Mouse (Mus musculus) frontal cortex, postnatal 10 days (tissue): ENCODE data around the gene Edf1.

ENCODE experiments used
- DNase-seq, 2 experiments: peaks; one replicate each; pipeline ENCODE4 v3.0.0; 2022; ENCODE audit warnings: low spot score in 2 of 2, mixed read lengths in 1 of 2

Edf1 gene

GRCm38 (mm10) chr2:25581901-25582301, 24.3 kb downstream of the Edf1 start:
- DNase-seq: peak in 1 of 2 experiments; percentile 44

- DNase-seq: peak; percentile 83 to 88
These were observed 24.9 kb downstream of the Edf1 start for GRCm38 (mm10) chr2:25582466-25583119.

- DNase-seq: peak in 1 of 2 experiments; percentile 29
These were observed 25.5 kb downstream of the Edf1 start for GRCm38 (mm10) chr2:25583120-25583481.

GRCm38 (mm10) chr2:25583571-25583970, 25.9 kb downstream of the Edf1 start:
- peak in 1 of 2 experiments; percentile 18 for DNase-seq

DNA sequence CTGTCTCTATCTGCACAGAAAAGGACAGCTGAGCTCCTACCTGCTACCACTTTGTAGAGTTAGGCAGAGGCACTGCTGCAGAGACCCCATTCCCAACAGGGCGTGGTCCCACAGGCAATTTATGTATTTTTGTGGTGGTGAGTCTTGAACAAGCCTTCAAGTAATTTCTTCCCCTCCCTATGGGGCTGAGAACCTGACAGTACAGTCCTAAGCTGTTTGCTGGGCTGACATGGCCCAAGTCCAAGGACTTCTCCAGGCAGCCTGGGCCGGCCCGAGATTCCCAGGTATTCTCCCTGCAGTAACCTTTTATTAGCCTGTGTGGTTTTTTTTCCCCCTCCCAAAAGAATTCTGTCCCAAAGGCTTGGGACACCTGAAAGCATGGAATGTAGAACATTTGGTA, 26.5 kb downstream of the Edf1 start:
- DNase-seq: peak in 1 of 2 experiments; percentile 8

DNA sequence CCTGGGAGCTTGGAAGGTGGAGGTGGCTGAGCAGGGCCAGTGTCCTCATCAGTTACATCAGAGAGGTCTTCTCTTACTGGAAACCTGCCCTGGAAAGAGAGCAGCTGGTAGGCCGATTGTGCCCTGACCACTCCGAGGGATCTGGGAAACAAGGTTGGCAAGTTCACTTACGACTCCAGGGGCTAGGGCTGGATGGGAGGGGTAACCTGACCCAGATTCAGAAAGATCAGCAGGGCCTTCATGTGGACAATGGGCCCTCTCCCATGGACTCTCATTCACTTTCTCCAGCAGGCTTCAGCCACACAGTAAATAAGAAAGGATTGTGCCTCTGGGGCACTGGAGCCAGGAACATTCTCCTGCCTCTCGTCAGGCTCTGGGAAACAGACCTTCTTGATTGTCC, 27.2 kb downstream of the Edf1 start:
- DNase-seq: peak in 1 of 2 experiments; percentile 20

GRCm38 (mm10) chr2:25585601-25586000, 28.0 kb downstream of the Edf1 start:
- DNase-seq: peak in 1 of 2 experiments; percentile 16

DNA sequence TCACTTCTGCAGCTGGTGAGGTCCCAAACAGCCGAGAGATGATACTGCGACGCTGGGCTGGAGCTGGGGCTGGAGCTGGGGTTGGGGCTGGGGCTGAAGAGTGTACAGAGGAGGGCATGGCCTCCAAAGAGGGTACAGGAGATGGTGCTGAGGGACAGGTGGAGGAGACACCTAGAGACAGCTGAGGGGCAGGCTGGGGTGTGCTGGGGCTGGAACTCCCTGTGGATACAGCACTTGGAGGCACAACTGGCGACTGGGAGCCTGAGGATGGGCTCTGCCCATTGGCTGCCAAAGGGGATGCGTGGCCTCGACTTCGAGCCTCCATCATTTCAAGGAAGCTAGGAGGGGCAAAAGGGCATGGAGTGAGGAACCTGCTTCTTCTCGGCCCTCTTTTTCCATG, 29.6 kb downstream of the Edf1 start:
- peak in 1 of 2 experiments; percentile 8 for DNase-seq

GRCm38 (mm10) chr2:25588227-25588907, 30.7 kb downstream of the Edf1 start:
- peak in 1 of 2 experiments; percentile 10 for DNase-seq

GRCm38 (mm10) chr2:25591863-25592262, 34.2 kb downstream of the Edf1 start:
- DNase-seq: no peak

DNA sequence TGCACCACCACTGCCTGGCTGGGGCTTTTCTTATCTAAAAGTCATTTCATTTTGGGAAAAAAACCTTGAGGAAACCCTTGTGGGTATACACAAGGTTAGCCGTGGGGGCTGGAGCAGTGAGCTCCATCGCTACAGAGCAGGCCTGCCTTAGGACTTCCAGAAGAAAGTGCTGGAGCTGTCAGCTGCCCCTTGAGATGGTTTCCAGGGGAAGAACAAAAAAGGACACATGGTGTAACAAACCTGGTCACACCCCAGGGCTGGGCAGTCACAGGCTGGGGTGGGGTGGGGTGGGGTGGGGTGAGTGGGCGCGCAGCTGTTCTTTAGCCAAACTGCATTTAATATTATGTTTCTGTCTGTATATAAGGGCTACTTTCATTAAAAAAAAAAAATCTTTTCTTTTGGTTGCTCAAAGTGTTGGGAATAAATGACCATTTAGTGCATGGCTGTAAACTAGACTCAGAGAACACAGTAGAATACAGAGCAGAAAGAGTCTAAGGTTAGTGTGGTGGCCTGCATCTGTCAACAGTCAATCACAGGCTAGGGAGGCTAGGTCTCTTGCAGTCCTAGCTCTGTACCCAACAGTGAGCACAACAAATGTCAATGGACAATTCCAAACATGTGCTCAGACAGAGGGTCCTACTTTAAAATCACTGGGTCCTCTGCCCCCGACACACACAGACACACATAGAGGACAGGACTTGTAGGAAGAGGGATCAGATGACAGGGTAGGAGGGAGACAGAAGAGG, 39.3 kb downstream of the Edf1 start:
- DNase-seq: no peak

DNA sequence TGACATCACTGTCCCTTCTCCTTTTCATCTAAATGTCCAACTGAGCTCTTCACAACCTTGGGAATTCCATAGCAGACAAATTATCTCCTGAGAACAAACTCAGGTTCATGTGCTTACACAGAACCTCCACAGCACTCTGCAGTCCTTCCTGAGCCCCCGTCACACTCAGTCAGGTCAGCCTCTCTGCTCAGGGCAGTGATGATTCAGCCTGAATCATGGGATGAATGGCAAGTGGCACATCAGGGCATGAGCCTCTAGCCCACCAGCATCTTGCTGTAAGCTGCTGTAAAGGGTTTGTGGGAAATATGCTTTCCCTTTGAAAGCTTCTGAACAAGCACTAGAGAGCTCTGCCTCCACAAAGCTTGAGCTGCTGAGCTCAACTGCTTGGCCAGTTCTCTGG, 41.1 kb downstream of the Edf1 start:
- DNase-seq: no peak

DNA sequence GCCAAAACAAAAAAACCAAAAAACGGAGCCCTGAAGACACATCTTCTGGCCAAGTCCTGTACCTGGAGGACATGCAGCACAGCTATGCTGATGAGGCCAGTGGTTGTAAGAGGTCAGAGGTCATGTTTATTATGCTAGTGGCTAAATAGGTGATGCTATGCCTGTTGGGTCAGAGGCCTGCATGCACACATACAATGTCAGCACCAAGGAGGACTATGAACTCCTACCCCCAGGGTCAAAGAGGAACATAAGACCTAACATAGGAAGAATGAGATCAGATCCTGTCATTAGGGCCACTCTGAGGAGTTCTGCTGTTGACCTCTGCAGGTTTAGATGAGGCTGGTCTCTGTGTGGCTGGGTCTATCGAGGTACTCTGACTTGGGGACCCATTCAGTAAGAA, 42.4 kb downstream of the Edf1 start:
- no peak for DNase-seq

- DNase-seq: no peak
These were observed 44.9 kb downstream of the Edf1 start for GRCm38 (mm10) chr2:25602526-25602925.

DNA sequence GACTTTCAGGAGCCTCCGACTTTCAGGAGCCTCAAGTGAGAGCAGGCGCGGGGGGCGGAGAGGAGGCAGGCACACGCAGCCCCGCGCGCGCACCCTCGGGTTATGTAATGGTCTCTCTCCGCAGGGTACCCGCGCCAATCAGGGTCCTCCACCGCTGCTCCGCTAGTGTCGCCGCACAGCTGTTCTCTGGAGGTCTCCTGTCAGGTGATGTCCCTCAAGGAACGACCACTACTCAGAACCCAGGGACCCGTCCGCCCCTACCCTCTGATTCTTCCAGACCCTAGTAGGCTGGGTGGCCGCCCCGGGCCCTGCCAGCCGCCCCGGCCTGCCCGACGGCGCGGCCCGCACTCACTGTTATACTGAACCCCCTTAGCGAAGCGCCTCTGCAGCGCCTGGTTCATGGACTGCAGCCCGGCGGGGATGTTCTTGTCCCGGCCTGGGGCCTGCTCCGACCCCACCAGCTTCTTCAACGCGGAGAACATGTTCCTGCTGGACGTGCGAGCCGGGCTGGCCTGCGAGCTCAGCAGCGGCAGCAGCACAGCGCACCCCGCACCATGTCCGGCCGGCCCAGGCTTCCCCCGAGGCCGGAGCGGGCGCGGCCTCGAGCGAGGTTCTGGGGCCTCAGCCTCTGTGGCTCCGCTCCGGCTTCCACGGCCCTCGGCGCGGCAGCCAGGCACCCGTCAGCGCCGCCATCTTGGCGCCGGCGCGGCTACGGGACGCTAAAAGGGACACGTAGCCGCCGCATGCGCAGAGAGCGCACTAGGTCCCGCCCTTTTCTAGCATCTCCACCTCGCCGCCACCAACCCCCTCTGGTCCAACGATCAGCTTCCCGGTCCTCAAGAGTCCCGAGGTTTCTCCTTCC, 50.3 kb downstream of the Edf1 start, which contains the start of gene Rabl6:
Gene Rabl6 (minus strand): TSS at position 761 of the 862 bp plus-strand sequence.
- peak; percentile 79 to 86 for DNase-seq

- DNase-seq: no peak
These were observed 51.0 kb downstream of the Edf1 start for GRCm38 (mm10) chr2:25608671-25609070.
